Mouse (Mus musculus) forebrain, embryonic 12.5 days (tissue): ENCODE data around the gene Olfr1441. TPM values are rescaled to one million over a fixed set of nuclear protein-coding genes. Genes with fewer than 3 reads are reported as not detected.

ENCODE experiments used
- ATAC-seq: fragments of 200-750 bp; cut with Nextera tagmentation; 2 replicates; pipeline ENCODE4 v1.8.0; 2017; ENCODE audit warnings: moderate TSS enrichment; ENCODE audit not compliant: low FRiP score
- H3K27ac ChIP-seq: fragments of 300-500 bp; sonication (generic); 2 replicates; pipeline ENCODE4 v1.5.1; 2016; ENCODE audit warnings: mild to moderate bottlenecking
- H3K27me3 ChIP-seq: fragments of 300-500 bp; sonication (generic); 2 replicates; pipeline ENCODE4 v1.6.1; 2016; ENCODE audit warnings: mild to moderate bottlenecking
- H3K36me3 ChIP-seq: fragments of 300-500 bp; sonication (generic); replicated peaks from 2 replicates; pipeline ENCODE4 v1.6.1; 2016; ENCODE audit warnings: mild to moderate bottlenecking
- H3K4me1 ChIP-seq: fragments of 300-500 bp; sonication (generic); 2 replicates; pipeline ENCODE4 v1.6.1; 2016
- H3K4me2 ChIP-seq: fragments of 300-500 bp; sonication (generic); 2 replicates; pipeline ENCODE4 v1.6.1; 2016; ENCODE audit warnings: mild to moderate bottlenecking, moderate library complexity
- H3K4me3 ChIP-seq: fragments of 300-500 bp; sonication (generic); replicated peaks from 2 replicates; pipeline ENCODE4 v1.5.1; 2016; ENCODE audit warnings: mild to moderate bottlenecking
- H3K9ac ChIP-seq: fragments of 300-500 bp; sonication (generic); 2 replicates; pipeline ENCODE4 v1.6.1; 2016; ENCODE audit warnings: mild to moderate bottlenecking
- H3K9me3 ChIP-seq: fragments of 300-500 bp; sonication (generic); 2 replicates; pipeline ENCODE4 v1.6.1; 2016
- WGBS: fragments of 180-500 bp; shearing (Covaris S2); methylation state at CpG from one replicate; pipeline ENCODE4 v1.1.7; 2016; 5-methylcytosine and 5-hydroxymethylcytosine counted together
- polyA plus RNA-seq: library from polyadenylated mRNA; unstranded; fragments of >200 nt; fragmentation: Nextera tagmentation; extraction: Ambion mirVana; gene quantifications from 2 replicates; pipeline ENCODE4 v1.2.1, GENCODE M21; 2016

Gene Olfr1441
- polyA plus RNA-seq, 1 experiment from 2014 or later, result not detected

GRCm38 (mm10) chr19:12439581-12439980 lies 22.3 kb downstream of the Olfr1441 start:
- Histone ChIP-seq H3K9me3 (no peaks in the 10 kb centered on the region), H3K4me3 (no peak overlapping the region), H3K36me3 (no peaks in the 10 kb centered on the region), H3K9ac (no peak overlapping the region), H3K4me1 (no peaks in the 10 kb centered on the region), H3K27me3 (no peaks in the 10 kb centered on the region), H3K4me2 (no peak overlapping the region), H3K27ac (no peak overlapping the region)
- ATAC-seq, result no peak
- 67% methylated on average over 1 of the region's 1 CpGs for WGBS

- 69% methylated on average over 5 of the region's 5 CpGs for WGBS
- Histone ChIP-seq H3K9ac (no peak overlapping the region), H3K4me1 (no peaks in the 10 kb centered on the region), H3K4me3 (no peak overlapping the region), H3K9me3 (no peaks in the 10 kb centered on the region), H3K36me3 (no peaks in the 10 kb centered on the region), H3K4me2 (no peak overlapping the region), H3K27me3 (no peaks in the 10 kb centered on the region), H3K27ac (no peak overlapping the region)
- no peak for ATAC-seq
Measured at GRCm38 (mm10) chr19:12440103-12440725, 23.0 kb downstream of the Olfr1441 start.

- no peaks in the 10 kb centered on the region for H3K4me1 ChIP-seq
- no peak overlapping the region for H3K27ac ChIP-seq
- 87% methylated on average over 4 of the region's 4 CpGs for WGBS
- H3K27me3 ChIP-seq, result no peaks in the 10 kb centered on the region
- no peak for ATAC-seq
- H3K9me3 ChIP-seq, result no peaks in the 10 kb centered on the region
- H3K36me3 ChIP-seq, result no peaks in the 10 kb centered on the region
- H3K9ac ChIP-seq, result no peak overlapping the region
- no peak overlapping the region for H3K4me3 ChIP-seq
- H3K4me2 ChIP-seq, result no peak overlapping the region
Measured at GRCm38 (mm10) chr19:12442560-12442959, 25.3 kb downstream of the Olfr1441 start.

GRCm38 (mm10) chr19:12445014-12445413 lies 27.8 kb downstream of the Olfr1441 start:
- no peaks in the 10 kb centered on the region for H3K36me3 ChIP-seq
- H3K9ac ChIP-seq, result no peak overlapping the region
- no peak for ATAC-seq
- 85% methylated on average over 3 of the region's 3 CpGs for WGBS
- H3K4me2 ChIP-seq, result no peak overlapping the region
- no peaks in the 10 kb centered on the region for H3K9me3 ChIP-seq
- no peak overlapping the region for H3K27ac ChIP-seq
- no peak overlapping the region for H3K4me3 ChIP-seq
- H3K4me1 ChIP-seq, result no peaks in the 10 kb centered on the region
- H3K27me3 ChIP-seq, result no peaks in the 10 kb centered on the region

GRCm38 (mm10) chr19:12457401-12458066 lies 40.3 kb downstream of the Olfr1441 start:
- Histone ChIP-seq H3K9me3 (no peaks in the 10 kb centered on the region), H3K9ac (no peak overlapping the region), H3K4me3 (no peak overlapping the region), H3K27ac (no peak overlapping the region), H3K4me2 (no peak overlapping the region), H3K4me1 (no peaks in the 10 kb centered on the region), H3K36me3 (no peaks in the 10 kb centered on the region), H3K27me3 (no peaks in the 10 kb centered on the region)
- 86% methylated on average over 12 of the region's 12 CpGs for WGBS
- ATAC-seq, result no peak

GRCm38 (mm10) chr19:12459516-12459915 lies 42.3 kb downstream of the Olfr1441 start:
- WGBS, result 84% methylated on average over 4 of the region's 4 CpGs
- H3K9ac ChIP-seq, result no peak overlapping the region
- H3K9me3 ChIP-seq, result no peaks in the 10 kb centered on the region
- ATAC-seq, result no peak
- no peak overlapping the region for H3K27ac ChIP-seq
- no peaks in the 10 kb centered on the region for H3K27me3 ChIP-seq
- H3K4me1 ChIP-seq, result peaks cover 7% of the 10 kb centered on the region; the same call in 1 of the 2 replicates
- H3K4me2 ChIP-seq, result no peak overlapping the region
- no peak overlapping the region for H3K4me3 ChIP-seq
- no peaks in the 10 kb centered on the region for H3K36me3 ChIP-seq

GRCm38 (mm10) chr19:12460282-12461249 lies 43.3 kb downstream of the Olfr1441 start, which contains the start of gene Mpeg1:
Mpeg1 (plus strand) TSS chr19:12460779.
- WGBS, result 87% methylated on average over 11 of the region's 11 CpGs
- Histone ChIP-seq H3K4me2 (no peak within 1 kb of the TSS), H3K36me3 (no peaks in the 10 kb centered on the region), H3K4me1 (peaks cover 7% of the 10 kb centered on the region; the same call in 1 of the 2 replicates), H3K27me3 (no peaks in the 10 kb centered on the region), H3K9me3 (no peaks in the 10 kb centered on the region), H3K4me3 (no peak within 1 kb of the TSS), H3K9ac (no peak within 1 kb of the TSS), H3K27ac (no peak within 1 kb of the TSS)
- no peak for ATAC-seq

- Histone ChIP-seq H3K9ac (no peak overlapping the region), H3K9me3 (no peaks in the 10 kb centered on the region), H3K36me3 (peaks cover 8% of the 10 kb centered on the region), H3K4me1 (peaks cover 7% of the 10 kb centered on the region; the same call in 1 of the 2 replicates), H3K27me3 (no peaks in the 10 kb centered on the region), H3K27ac (no peak overlapping the region), H3K4me2 (no peak overlapping the region), H3K4me3 (no peak overlapping the region)
- ATAC-seq, result peak; percentile 24; the same call in 1 of the 2 replicates
- 58% methylated on average over 7 of the region's 7 CpGs for WGBS
Measured at GRCm38 (mm10) chr19:12462851-12463721, 45.9 kb downstream of the Olfr1441 start.

GRCm38 (mm10) chr19:12463722-12464035 lies 46.4 kb downstream of the Olfr1441 start:
- Histone ChIP-seq H3K4me2 (no peak overlapping the region), H3K4me3 (no peak overlapping the region), H3K9ac (no peak overlapping the region), H3K9me3 (no peaks in the 10 kb centered on the region), H3K27ac (no peak overlapping the region), H3K36me3 (peaks cover 14% of the 10 kb centered on the region), H3K4me1 (peaks cover 7% of the 10 kb centered on the region; the same call in 1 of the 2 replicates), H3K27me3 (no peaks in the 10 kb centered on the region)
- 17% methylated on average over 1 of the region's 1 CpGs for WGBS
- ATAC-seq, result peak; percentile 31; the same call in 1 of the 2 replicates

GRCm38 (mm10) chr19:12464127-12464526 lies 46.9 kb downstream of the Olfr1441 start:
- H3K4me1 ChIP-seq, result peaks cover 7% of the 10 kb centered on the region; the same call in 1 of the 2 replicates
- no peak overlapping the region for H3K9ac ChIP-seq
- H3K9me3 ChIP-seq, result no peaks in the 10 kb centered on the region
- no peaks in the 10 kb centered on the region for H3K27me3 ChIP-seq
- H3K4me2 ChIP-seq, result no peak overlapping the region
- no peak for ATAC-seq
- H3K4me3 ChIP-seq, result no peak overlapping the region
- 75% methylated on average over 5 of the region's 5 CpGs for WGBS
- peaks cover 19% of the 10 kb centered on the region for H3K36me3 ChIP-seq
- no peak overlapping the region for H3K27ac ChIP-seq

- no peak overlapping the region for H3K9ac ChIP-seq
- WGBS, result 84% methylated on average over 4 of the region's 4 CpGs
- H3K4me3 ChIP-seq, result no peak overlapping the region
- peaks cover 24% of the 10 kb centered on the region for H3K36me3 ChIP-seq
- no peaks in the 10 kb centered on the region for H3K27me3 ChIP-seq
- no peak overlapping the region for H3K4me2 ChIP-seq
- no peaks in the 10 kb centered on the region for H3K9me3 ChIP-seq
- peaks cover 7% of the 10 kb centered on the region; the same call in 1 of the 2 replicates for H3K4me1 ChIP-seq
- no peak for ATAC-seq
- H3K27ac ChIP-seq, result no peak overlapping the region
Measured at GRCm38 (mm10) chr19:12464674-12465073, 47.4 kb downstream of the Olfr1441 start.
